Mouse (Mus musculus) midbrain, embryonic 13.5 days (tissue): ENCODE data around the gene Ppp1r1b. TPM values are rescaled to one million over a fixed set of nuclear protein-coding genes. Genes with fewer than 3 reads are reported as not detected.

ENCODE experiments used
- ATAC-seq: fragments of 200-750 bp; cut with Nextera tagmentation; 2 replicates; pipeline ENCODE4 v1.8.0; 2017; ENCODE audit warnings: mild to moderate bottlenecking, moderate TSS enrichment, moderate library complexity
- H3K27ac ChIP-seq: fragments of 300-500 bp; sonication (generic); 2 replicates; pipeline ENCODE4 v1.5.1; 2015; ENCODE audit warnings: inconsistent platforms, mild to moderate bottlenecking, moderate library complexity
- H3K27me3 ChIP-seq: fragments of 300-500 bp; sonication (generic); 2 replicates; pipeline ENCODE4 v1.6.1; 2015; ENCODE audit warnings: mild to moderate bottlenecking, inconsistent platforms
- H3K36me3 ChIP-seq: fragments of 300-500 bp; sonication (generic); 2 replicates; pipeline ENCODE4 v1.6.1; 2015; ENCODE audit warnings: mild to moderate bottlenecking, inconsistent platforms
- H3K4me1 ChIP-seq: fragments of 300-500 bp; sonication (generic); replicated peaks from 2 replicates; pipeline ENCODE4 v1.6.1; 2015; ENCODE audit warnings: inconsistent platforms
- H3K4me2 ChIP-seq: fragments of 300-500 bp; sonication (generic); replicated peaks from 2 replicates; pipeline ENCODE4 v1.6.1; 2015; ENCODE audit warnings: moderate library complexity, mild to moderate bottlenecking, inconsistent platforms
- H3K4me3 ChIP-seq: fragments of 300-500 bp; sonication (generic); replicated peaks from 2 replicates; pipeline ENCODE4 v1.5.1; 2015; ENCODE audit warnings: mild to moderate bottlenecking, inconsistent platforms
- H3K9ac ChIP-seq: fragments of 300-500 bp; sonication (generic); replicated peaks from 2 replicates; pipeline ENCODE4 v1.6.1; 2015; ENCODE audit warnings: mild to moderate bottlenecking, inconsistent platforms
- H3K9me3 ChIP-seq: fragments of 300-500 bp; sonication (generic); 2 replicates; pipeline ENCODE4 v1.6.1; 2016; ENCODE audit warnings: mild to moderate bottlenecking, inconsistent platforms
- WGBS: fragments of 180-500 bp; shearing (Covaris S2); methylation state at CpG from one replicate; pipeline ENCODE4 v1.1.7; 2015; 5-methylcytosine and 5-hydroxymethylcytosine counted together
- polyA plus RNA-seq: library from polyadenylated mRNA; unstranded; fragments of >200 nt; fragmentation: Nextera tagmentation; extraction: Ambion mirVana; gene quantifications from 2 replicates; pipeline ENCODE4 v1.2.1, GENCODE M21; 2015

Ppp1r1b gene
- polyA plus RNA-seq, 1 experiment from 2014 or later = 1.9 TPM

GRCm38 (mm10) chr11:98339679-98340287, 8.4 kb upstream of the Ppp1r1b start:
- no peak for ATAC-seq
- peaks cover 33% of the 10 kb centered on the region for H3K4me1 ChIP-seq

GRCm38 (mm10) chr11:98340597-98340996, 7.6 kb upstream of the Ppp1r1b start:
- Histone ChIP-seq H3K27ac (no peak overlapping the region), H3K4me3 (no peak overlapping the region), H3K4me1 (peaks cover 27% of the 10 kb centered on the region), H3K27me3 (peaks cover 86% of the 10 kb centered on the region), H3K9ac (no peak overlapping the region), H3K4me2 (no peak overlapping the region), H3K9me3 (no peaks in the 10 kb centered on the region), H3K36me3 (no peaks in the 10 kb centered on the region)
- WGBS = 11% methylated on average over 4 of the region's 4 CpGs
- ATAC-seq = no peak

More at GRCm38 (mm10) chr11:98339679-98340287, 8.4 kb upstream of the Ppp1r1b start:
- Histone ChIP-seq H3K27me3 (peaks cover 87% of the 10 kb centered on the region), H3K4me3 (peak overlapping the region; percentile 50), H3K27ac (peak overlapping the region; percentile 79), H3K9me3 (no peaks in the 10 kb centered on the region), H3K36me3 (no peaks in the 10 kb centered on the region), H3K9ac (peak overlapping the region; percentile 66; the same call in 1 of the 2 replicates), H3K4me2 (peak overlapping the region; percentile 85)
- WGBS = 5% methylated on average over 11 of the region's 11 CpGs

- no peak overlapping the region for H3K4me3 ChIP-seq
- 68% methylated on average over 4 of the region's 4 CpGs for WGBS
- H3K27me3 ChIP-seq = peaks cover 85% of the 10 kb centered on the region
- H3K4me1 ChIP-seq = peaks cover 27% of the 10 kb centered on the region
- H3K9ac ChIP-seq = no peak overlapping the region
- H3K36me3 ChIP-seq = no peaks in the 10 kb centered on the region
- ATAC-seq = no peak
- no peak overlapping the region for H3K4me2 ChIP-seq
- no peak overlapping the region for H3K27ac ChIP-seq
- H3K9me3 ChIP-seq = no peaks in the 10 kb centered on the region
These were observed 7.0 kb upstream of the Ppp1r1b start for GRCm38 (mm10) chr11:98341174-98341573.

GRCm38 (mm10) chr11:98342000-98342945, 5.9 kb upstream of the Ppp1r1b start:
- ATAC-seq = peak; percentile 63
- no peaks in the 10 kb centered on the region for H3K36me3 ChIP-seq
- H3K4me2 ChIP-seq = peak overlapping the region; percentile 48
- no peaks in the 10 kb centered on the region for H3K9me3 ChIP-seq
- H3K27me3 ChIP-seq = peaks cover 85% of the 10 kb centered on the region
- peak overlapping the region; percentile 24 for H3K4me3 ChIP-seq
- H3K27ac ChIP-seq = 0 out of 2 replicates have a peak overlapping the region, but pooled peaks have one; percentile 9
- H3K9ac ChIP-seq = 0 out of 2 replicates have a peak overlapping the region, but pooled peaks have one; percentile 28
- 1% methylated on average over 29 of the region's 29 CpGs for WGBS
- peaks cover 31% of the 10 kb centered on the region for H3K4me1 ChIP-seq

GRCm38 (mm10) chr11:98345253-98345652, 3.0 kb upstream of the Ppp1r1b start:
- Histone ChIP-seq H3K36me3 (no peaks in the 10 kb centered on the region), H3K9me3 (no peaks in the 10 kb centered on the region), H3K4me1 (peaks cover 32% of the 10 kb centered on the region), H3K4me3 (0 out of 2 replicates have a peak overlapping the region, but pooled peaks have one; percentile 10), H3K4me2 (peak overlapping the region; percentile 40), H3K9ac (no peak overlapping the region), H3K27ac (no peak overlapping the region), H3K27me3 (peaks cover 85% of the 10 kb centered on the region)
- 0% methylated on average over 14 of the region's 14 CpGs for WGBS
- ATAC-seq = no peak

- ATAC-seq = no peak
- peaks cover 87% of the 10 kb centered on the region for H3K27me3 ChIP-seq
- H3K4me3 ChIP-seq = no peak overlapping the region
- no peak overlapping the region for H3K4me2 ChIP-seq
- no peaks in the 10 kb centered on the region for H3K9me3 ChIP-seq
- no peak overlapping the region for H3K27ac ChIP-seq
- no peak overlapping the region for H3K9ac ChIP-seq
- no peaks in the 10 kb centered on the region for H3K36me3 ChIP-seq
- WGBS = 6% methylated on average over 9 of the region's 9 CpGs
- peaks cover 32% of the 10 kb centered on the region for H3K4me1 ChIP-seq
These were observed 2.0 kb upstream of the Ppp1r1b start for GRCm38 (mm10) chr11:98346168-98346567.

- ATAC-seq = no peak
- Histone ChIP-seq H3K27me3 (peaks cover 87% of the 10 kb centered on the region), H3K4me3 (peak overlapping the region; percentile 54), H3K4me2 (peak overlapping the region; percentile 97), H3K9ac (peak overlapping the region; percentile 66; the same call in 1 of the 2 replicates), H3K36me3 (no peaks in the 10 kb centered on the region), H3K27ac (no peak overlapping the region), H3K4me1 (peaks cover 23% of the 10 kb centered on the region), H3K9me3 (no peaks in the 10 kb centered on the region)
- 3% methylated on average over 11 of the region's 12 CpGs for WGBS
These were observed 670 bp upstream of the Ppp1r1b start for GRCm38 (mm10) chr11:98347385-98348082.

- ATAC-seq = no peak
- H3K4me2 ChIP-seq = peak overlapping the region; percentile 97
- no peaks in the 10 kb centered on the region for H3K9me3 ChIP-seq
- no peak overlapping the region for H3K27ac ChIP-seq
- peaks cover 22% of the 10 kb centered on the region for H3K4me1 ChIP-seq
- H3K9ac ChIP-seq = peak overlapping the region; percentile 66; the same call in 1 of the 2 replicates
- H3K4me3 ChIP-seq = peak overlapping the region; percentile 54
- WGBS = 4% methylated on average over 9 of the region's 9 CpGs
- peaks cover 95% of the 10 kb centered on the region for H3K27me3 ChIP-seq
- H3K36me3 ChIP-seq = no peaks in the 10 kb centered on the region
These were observed 1.1 kb downstream of the Ppp1r1b start for GRCm38 (mm10) chr11:98349308-98349707.

- H3K4me3 ChIP-seq = no peak overlapping the region
These were observed 4.2 kb downstream of the Ppp1r1b start for GRCm38 (mm10) chr11:98352272-98352990.

GRCm38 (mm10) chr11:98353651-98354211, 5.5 kb downstream of the Ppp1r1b start:
- no peak for ATAC-seq
- Histone ChIP-seq H3K9me3 (no peaks in the 10 kb centered on the region), H3K9ac (no peak overlapping the region), H3K36me3 (no peaks in the 10 kb centered on the region), H3K4me2 (no peak overlapping the region), H3K4me1 (peaks cover 19% of the 10 kb centered on the region), H3K4me3 (no peak overlapping the region), H3K27me3 (peaks cover 70% of the 10 kb centered on the region), H3K27ac (no peak overlapping the region)
- WGBS = 41% methylated on average over 8 of the region's 8 CpGs

More at GRCm38 (mm10) chr11:98352272-98352990, 4.2 kb downstream of the Ppp1r1b start:
- Histone ChIP-seq H3K27ac (no peak overlapping the region), H3K9me3 (no peaks in the 10 kb centered on the region), H3K4me1 (peaks cover 26% of the 10 kb centered on the region), H3K4me2 (no peak overlapping the region), H3K36me3 (no peaks in the 10 kb centered on the region), H3K9ac (no peak overlapping the region), H3K27me3 (peaks cover 82% of the 10 kb centered on the region)
- 77% methylated on average over 18 of the region's 18 CpGs for WGBS
- ATAC-seq = no peak

- WGBS = 57% methylated on average over 14 of the region's 14 CpGs
- Histone ChIP-seq H3K4me2 (no peak overlapping the region), H3K36me3 (no peaks in the 10 kb centered on the region), H3K27ac (no peak overlapping the region), H3K9ac (no peak overlapping the region), H3K4me1 (peaks cover 22% of the 10 kb centered on the region), H3K27me3 (peaks cover 63% of the 10 kb centered on the region), H3K9me3 (no peaks in the 10 kb centered on the region), H3K4me3 (no peak overlapping the region)
- no peak for ATAC-seq
These were observed 6.2 kb downstream of the Ppp1r1b start for GRCm38 (mm10) chr11:98354445-98354844.
